Mouse (Mus musculus): ENCODE results near the gene Nfe2l2. TPM values are rescaled to one million over a fixed set of nuclear protein-coding genes. Genes with fewer than 3 reads are reported as not detected.

The Nfe2l2 gene
- polyA plus RNA-seq, 1 experiment = 74.1 TPM

DNA sequence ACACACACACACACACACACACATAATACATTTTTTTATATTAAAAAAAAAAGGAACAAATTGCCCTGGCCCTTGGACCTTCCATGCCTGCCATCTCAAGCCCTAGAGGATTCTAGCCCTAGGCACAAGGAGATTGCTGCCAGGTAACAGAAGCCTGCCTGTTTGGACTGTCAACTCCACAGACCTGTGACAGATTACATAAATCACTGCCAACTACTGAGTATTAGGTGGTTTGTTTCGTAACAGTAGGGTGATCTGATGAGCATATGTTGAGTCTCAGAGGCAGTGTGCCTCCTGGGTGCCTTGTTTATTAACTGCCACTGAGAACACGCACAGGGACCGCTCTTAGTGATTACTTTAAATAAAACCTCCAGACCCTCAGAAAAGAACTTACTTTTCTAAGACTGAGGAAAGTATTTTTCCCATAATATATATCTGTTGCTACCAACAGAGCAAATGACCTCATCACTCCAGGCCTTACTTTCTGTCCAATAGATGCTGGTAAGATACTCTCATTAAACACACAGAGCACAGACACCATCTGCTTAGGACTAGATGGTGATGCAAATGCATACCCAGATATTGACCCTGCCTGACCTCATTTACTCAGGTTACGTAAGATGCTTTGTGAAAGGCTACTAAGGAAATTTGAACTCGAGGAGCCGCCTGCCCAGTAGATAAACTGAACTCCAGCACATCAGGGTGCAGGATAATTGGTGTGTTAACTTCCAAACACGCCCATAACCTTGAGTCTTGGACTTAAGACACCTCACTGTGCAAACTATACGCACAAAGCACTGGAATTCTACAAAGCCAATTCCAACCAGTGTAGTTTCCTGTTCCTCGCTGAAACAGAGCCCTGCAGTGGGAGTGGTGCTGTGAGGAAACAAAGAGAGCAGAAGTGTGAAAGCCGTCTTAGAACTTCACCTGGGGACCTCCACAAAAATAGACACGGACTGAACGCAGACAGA, 11.9 kb upstream of the Nfe2l2 start:
- H3K4me3 ChIP-seq = no peak overlapping the region
- H3ac ChIP-seq (ENCODE audit: control insufficient read depth, insufficient read length) = no peak overlapping the region
- no peaks in the 10 kb centered on the region for H3K36me3 ChIP-seq (ENCODE audit: control insufficient read depth, insufficient read depth)
- H3K27me3 ChIP-seq (ENCODE audit: control insufficient read depth, insufficient read depth, insufficient read length) = no peaks in the 10 kb centered on the region
- no peaks in the 10 kb centered on the region for H3K79me2 ChIP-seq (ENCODE audit: control insufficient read depth, insufficient read depth)
- no peak overlapping the region for H3K4me2 ChIP-seq (ENCODE audit: low read depth)
- TF ChIP-seq TCF3 (IDR thresholded peaks at IDR 0.05; ENCODE audit: insufficient read length, low read depth) (no peak), POLR2A (IDR thresholded peaks at IDR 0.05; ENCODE audit: insufficient read length, low read depth) (no peak), TCF12 (IDR thresholded peaks at IDR 0.05; ENCODE audit: insufficient read depth, poor library complexity, severe bottlenecking) (no peak), MAX (IDR thresholded peaks at IDR 0.05; ENCODE audit: low read depth) (no peak), POLR2AphosphoS2 (IDR thresholded peaks at IDR 0.05; ENCODE audit: insufficient read length, low read depth) (no peak), E2F4 (IDR thresholded peaks at IDR 0.05; ENCODE audit: insufficient read depth) (no peak), REST (IDR thresholded peaks at IDR 0.05; ENCODE audit: insufficient read depth, insufficient read length) (no peak), CEBPB (IDR thresholded peaks at IDR 0.05; ENCODE audit: insufficient read depth, poor library complexity, severe bottlenecking) (no peak)

DNA sequence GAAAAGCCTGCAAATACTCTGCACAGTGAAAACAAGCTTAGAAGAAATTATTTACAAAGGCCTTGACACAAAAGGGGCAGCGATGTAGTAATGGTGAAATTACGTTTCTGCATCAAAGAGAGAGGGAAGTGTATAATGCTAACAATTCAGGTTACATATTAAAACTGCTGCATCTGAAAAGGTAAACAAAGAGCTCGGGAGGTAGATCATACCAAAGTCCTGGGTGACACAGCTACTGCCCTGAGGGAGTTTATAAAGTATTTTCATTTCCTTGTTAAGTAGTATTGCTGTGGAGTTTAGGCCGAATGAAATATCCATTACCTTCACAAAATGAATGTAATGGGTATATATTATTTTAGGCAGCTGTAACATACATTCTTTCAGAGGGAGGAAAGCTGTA, 10.3 kb upstream of the Nfe2l2 start:
- no peaks in the 10 kb centered on the region for H3K27me3 ChIP-seq (ENCODE audit: control insufficient read depth, insufficient read depth, insufficient read length)
- no peak overlapping the region for H3ac ChIP-seq (ENCODE audit: control insufficient read depth, insufficient read length)
- H3K36me3 ChIP-seq (ENCODE audit: control insufficient read depth, insufficient read depth) = no peaks in the 10 kb centered on the region
- no peak for TF ChIP-seq MYOD1 (IDR thresholded peaks at IDR 0.05; ENCODE audit: control insufficient read depth in 1 of 3, insufficient read length in 2 of 3, low read depth in 2 of 3)
- TF ChIP-seq MYOG (IDR thresholded peaks at IDR 0.05; ENCODE audit: control insufficient read depth in 1 of 3, insufficient read depth in 1 of 3, insufficient read length in 2 of 3, low read depth in 2 of 3) = no peak
- no peak for TF ChIP-seq USF1 (IDR thresholded peaks at IDR 0.05; ENCODE audit: low read depth)
- no peak for TF ChIP-seq E2F4 (IDR thresholded peaks at IDR 0.05; ENCODE audit: insufficient read depth)
- no peak for TF ChIP-seq REST (IDR thresholded peaks at IDR 0.05; ENCODE audit: insufficient read depth, insufficient read length)
- TF ChIP-seq POLR2AphosphoS2 (IDR thresholded peaks at IDR 0.05; ENCODE audit: insufficient read length, low read depth) = no peak
- TF ChIP-seq CEBPB (IDR thresholded peaks at IDR 0.05; ENCODE audit: insufficient read depth, poor library complexity, severe bottlenecking) = no peak
- no peak for TF ChIP-seq POLR2A (IDR thresholded peaks at IDR 0.05; ENCODE audit: insufficient read length, low read depth)
- no peak for TF ChIP-seq TCF12 (IDR thresholded peaks at IDR 0.05; ENCODE audit: insufficient read depth, poor library complexity, severe bottlenecking)
- TF ChIP-seq SRF (IDR thresholded peaks at IDR 0.05; ENCODE audit: control insufficient read depth, insufficient read length, low read depth) = no peak
- TF ChIP-seq TCF3 (IDR thresholded peaks at IDR 0.05; ENCODE audit: insufficient read length, low read depth) = no peak
- no peak for TF ChIP-seq MAX (IDR thresholded peaks at IDR 0.05; ENCODE audit: low read depth)
- H3K79me2 ChIP-seq (ENCODE audit: control insufficient read depth, insufficient read depth) = no peaks in the 10 kb centered on the region
- H3K4me3 ChIP-seq = no peak overlapping the region
- H3K4me2 ChIP-seq (ENCODE audit: low read depth) = no peak overlapping the region

GRCm38 (mm10) chr2:75713083-75713482, 8.6 kb upstream of the Nfe2l2 start:
- Histone ChIP-seq H3K79me2 (ENCODE audit: control insufficient read depth, insufficient read depth) (no peaks in the 10 kb centered on the region), H3K4me2 (ENCODE audit: low read depth) (no peak overlapping the region), H3K36me3 (ENCODE audit: control insufficient read depth, insufficient read depth) (no peaks in the 10 kb centered on the region), H3K4me3 (no peak overlapping the region), H3ac (ENCODE audit: control insufficient read depth, insufficient read length) (no peak overlapping the region), H3K27me3 (ENCODE audit: control insufficient read depth, insufficient read depth, insufficient read length) (no peaks in the 10 kb centered on the region)
- TF ChIP-seq MAX (IDR thresholded peaks at IDR 0.05; ENCODE audit: low read depth) (no peak), TCF3 (IDR thresholded peaks at IDR 0.05; ENCODE audit: insufficient read length, low read depth) (no peak), MYOG (IDR thresholded peaks at IDR 0.05; ENCODE audit: control insufficient read depth in 1 of 3, insufficient read depth in 1 of 3, insufficient read length in 2 of 3, low read depth in 2 of 3) (no peak), MYOD1 (IDR thresholded peaks at IDR 0.05; ENCODE audit: control insufficient read depth in 1 of 3, insufficient read length in 2 of 3, low read depth in 2 of 3) (no peak), POLR2A (IDR thresholded peaks at IDR 0.05; ENCODE audit: insufficient read length, low read depth) (no peak), POLR2AphosphoS2 (IDR thresholded peaks at IDR 0.05; ENCODE audit: insufficient read length, low read depth) (no peak), REST (IDR thresholded peaks at IDR 0.05; ENCODE audit: insufficient read depth, insufficient read length) (no peak), E2F4 (IDR thresholded peaks at IDR 0.05; ENCODE audit: insufficient read depth) (no peak), USF1 (IDR thresholded peaks at IDR 0.05; ENCODE audit: low read depth) (no peak), TCF12 (IDR thresholded peaks at IDR 0.05; ENCODE audit: insufficient read depth, poor library complexity, severe bottlenecking) (no peak), SRF (IDR thresholded peaks at IDR 0.05; ENCODE audit: control insufficient read depth, insufficient read length, low read depth) (no peak), CEBPB (IDR thresholded peaks at IDR 0.05; ENCODE audit: insufficient read depth, poor library complexity, severe bottlenecking) (no peak)

DNA sequence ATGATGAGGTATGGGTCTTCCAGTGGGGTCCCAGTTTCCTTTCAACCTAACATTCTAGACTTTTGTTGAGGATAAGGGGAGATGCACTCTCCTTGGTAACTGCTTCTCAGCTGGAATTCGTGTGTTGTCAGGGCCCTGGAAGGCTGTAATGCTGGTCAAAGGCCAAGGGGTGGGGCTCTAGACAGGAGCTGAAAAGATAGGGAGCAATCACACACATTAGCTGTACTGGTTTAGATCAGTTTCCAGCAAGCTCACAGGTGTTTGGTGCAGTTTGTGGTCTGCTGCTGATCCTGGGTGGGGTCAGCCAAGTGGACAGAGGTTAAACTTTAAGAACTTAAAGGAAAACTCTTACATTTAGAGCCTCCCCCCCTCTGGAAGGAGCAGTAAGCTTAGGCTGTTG, 3.0 kb upstream of the Nfe2l2 start:
- Histone ChIP-seq H3ac (ENCODE audit: control insufficient read depth, insufficient read length) (no peak overlapping the region), H3K36me3 (ENCODE audit: control insufficient read depth, insufficient read depth) (no peaks in the 10 kb centered on the region), H3K79me2 (ENCODE audit: control insufficient read depth, insufficient read depth) (peaks cover 10% of the 10 kb centered on the region), H3K27me3 (ENCODE audit: control insufficient read depth, insufficient read depth, insufficient read length) (no peaks in the 10 kb centered on the region), H3K4me3 (no peak overlapping the region), H3K4me2 (ENCODE audit: low read depth) (no peak overlapping the region)
- no peak for TF ChIP-seq E2F4 (IDR thresholded peaks at IDR 0.05; ENCODE audit: insufficient read depth)
- no peak for TF ChIP-seq REST (IDR thresholded peaks at IDR 0.05; ENCODE audit: insufficient read depth, insufficient read length)
- TF ChIP-seq TCF3 (IDR thresholded peaks at IDR 0.05; ENCODE audit: insufficient read length, low read depth) = no peak
- TF ChIP-seq MYOD1 (IDR thresholded peaks at IDR 0.05; ENCODE audit: control insufficient read depth in 1 of 3, insufficient read length in 2 of 3, low read depth in 2 of 3) = no peak
- no peak for TF ChIP-seq POLR2AphosphoS2 (IDR thresholded peaks at IDR 0.05; ENCODE audit: insufficient read length, low read depth)
- TF ChIP-seq USF1 (IDR thresholded peaks at IDR 0.05; ENCODE audit: low read depth) = no peak
- TF ChIP-seq POLR2A (IDR thresholded peaks at IDR 0.05; ENCODE audit: insufficient read length, low read depth) = no peak
- no peak for TF ChIP-seq MAX (IDR thresholded peaks at IDR 0.05; ENCODE audit: low read depth)
- no peak for TF ChIP-seq TCF12 (IDR thresholded peaks at IDR 0.05; ENCODE audit: insufficient read depth, poor library complexity, severe bottlenecking)
- TF ChIP-seq CEBPB (IDR thresholded peaks at IDR 0.05; ENCODE audit: insufficient read depth, poor library complexity, severe bottlenecking) = no peak
- TF ChIP-seq MYOG (IDR thresholded peaks at IDR 0.05; ENCODE audit: control insufficient read depth in 1 of 3, insufficient read depth in 1 of 3, insufficient read length in 2 of 3, low read depth in 2 of 3) = no peak
- no peak for TF ChIP-seq SRF (IDR thresholded peaks at IDR 0.05; ENCODE audit: control insufficient read depth, insufficient read length, low read depth)
